Mouse (Mus musculus) macrophage (primary cell): ENCODE measurements around the gene Ano6. TPM values are rescaled to one million over a fixed set of nuclear protein-coding genes. Genes with fewer than 3 reads are reported as not detected.

Experiments used
- H3K27ac ChIP-seq: fragments of 350-480 bp; formaldehyde crosslinking; 2 replicates; pipeline ENCODE4 v1.9.0; 2021
- H3K36me3 ChIP-seq: fragments of 350-480 bp; formaldehyde crosslinking; 2 replicates; pipeline ENCODE4 v1.9.0; 2021; ENCODE audit errors: inconsistent target
- H3K4me3 ChIP-seq: fragments of 350-480 bp; formaldehyde crosslinking; 2 replicates; pipeline ENCODE4 v1.9.0; 2021; ENCODE audit errors: inconsistent target
- H3K79me2 ChIP-seq: fragments of 350-480 bp; formaldehyde crosslinking; 2 replicates; pipeline ENCODE4 v1.9.0; 2021; ENCODE audit errors: inconsistent target
- WGBS: methylation state at CpG from one replicate; pipeline ENCODE4 v1.1.7; 2026; ENCODE audit warnings: inconsistent platforms; ENCODE audit not compliant: missing documents; 5-methylcytosine and 5-hydroxymethylcytosine counted together
- polyA plus RNA-seq: library from polyadenylated mRNA; stranded (reverse); fragments of 250-400 nt; gene quantifications from 3 replicates; pipeline ENCODE4 v1.2.4, GENCODE M21; 2018; ENCODE audit warnings: inconsistent platforms

Gene Ano6
- polyA plus RNA-seq, 1 experiment from 2014 or later, result 124 TPM

GRCm38 (mm10) chr15:95758696-95759434, 31.8 kb upstream of the Ano6 start:
- Histone ChIP-seq H3K4me3 (no peak overlapping the region), H3K79me2 (no peaks in the 10 kb centered on the region), H3K27ac (no peak overlapping the region), H3K36me3 (no peaks in the 10 kb centered on the region)
- WGBS, result 87% methylated on average over 12 of the region's 12 CpGs

- WGBS, result 91% methylated on average over 6 of the region's 6 CpGs
- Histone ChIP-seq H3K4me3 (no peak overlapping the region), H3K79me2 (no peaks in the 10 kb centered on the region), H3K36me3 (no peaks in the 10 kb centered on the region), H3K27ac (no peak overlapping the region)
Observed at GRCm38 (mm10) chr15:95759857-95760256, 30.8 kb upstream of the Ano6 start.

GRCm38 (mm10) chr15:95761420-95761819, 29.2 kb upstream of the Ano6 start:
- Histone ChIP-seq H3K27ac (no peak overlapping the region), H3K4me3 (no peak overlapping the region), H3K79me2 (no peaks in the 10 kb centered on the region), H3K36me3 (no peaks in the 10 kb centered on the region)
- 97% methylated on average over 7 of the region's 7 CpGs for WGBS

GRCm38 (mm10) chr15:95762661-95763303, 27.9 kb upstream of the Ano6 start:
- WGBS, result 65% methylated on average over 9 of the region's 12 CpGs
- Histone ChIP-seq H3K79me2 (no peaks in the 10 kb centered on the region), H3K4me3 (no peak overlapping the region), H3K27ac (no peak overlapping the region), H3K36me3 (no peaks in the 10 kb centered on the region)

- whole genome bisulfite sequencing, result 59% methylated on average over 6 of the region's 6 CpGs
- no peak overlapping the region for H3K4me3 ChIP-seq
- no peaks in the 10 kb centered on the region for H3K79me2 ChIP-seq
- no peak overlapping the region for H3K27ac ChIP-seq
- no peaks in the 10 kb centered on the region for H3K36me3 ChIP-seq
Observed at GRCm38 (mm10) chr15:95763464-95763863, 27.2 kb upstream of the Ano6 start.

GRCm38 (mm10) chr15:95765271-95765670, 25.4 kb upstream of the Ano6 start:
- Histone ChIP-seq H3K79me2 (no peaks in the 10 kb centered on the region), H3K4me3 (no peak overlapping the region), H3K36me3 (no peaks in the 10 kb centered on the region), H3K27ac (no peak overlapping the region)
- WGBS, result over 99% methylated on average over 8 of the region's 8 CpGs

GRCm38 (mm10) chr15:95765936-95766335, 24.7 kb upstream of the Ano6 start:
- H3K79me2 ChIP-seq, result no peaks in the 10 kb centered on the region
- H3K4me3 ChIP-seq, result no peak overlapping the region
- no peaks in the 10 kb centered on the region for H3K36me3 ChIP-seq
- no peak overlapping the region for H3K27ac ChIP-seq
- WGBS, result 91% methylated on average over 6 of the region's 6 CpGs

- no peaks in the 10 kb centered on the region for H3K79me2 ChIP-seq
- no peaks in the 10 kb centered on the region for H3K36me3 ChIP-seq
- 88% methylated on average over 7 of the region's 7 CpGs for WGBS
- no peak overlapping the region for H3K27ac ChIP-seq
- no peak overlapping the region for H3K4me3 ChIP-seq
Observed at GRCm38 (mm10) chr15:95767825-95768224, 22.8 kb upstream of the Ano6 start.

- Histone ChIP-seq H3K4me3 (no peak overlapping the region), H3K79me2 (no peaks in the 10 kb centered on the region), H3K36me3 (no peaks in the 10 kb centered on the region), H3K27ac (no peak overlapping the region)
- WGBS, result 37% methylated on average over 5 of the region's 5 CpGs
Observed at GRCm38 (mm10) chr15:95768703-95769102, 21.9 kb upstream of the Ano6 start.

- 86% methylated on average over 4 of the region's 4 CpGs for WGBS
- H3K4me3 ChIP-seq, result no peak overlapping the region
- no peaks in the 10 kb centered on the region for H3K36me3 ChIP-seq
- H3K27ac ChIP-seq, result no peak overlapping the region
- H3K79me2 ChIP-seq, result no peaks in the 10 kb centered on the region
Observed at GRCm38 (mm10) chr15:95769576-95769975, 21.1 kb upstream of the Ano6 start.

GRCm38 (mm10) chr15:95770307-95770706, 20.3 kb upstream of the Ano6 start:
- no peaks in the 10 kb centered on the region for H3K36me3 ChIP-seq
- WGBS, result 93% methylated on average over 2 of the region's 2 CpGs
- H3K4me3 ChIP-seq, result no peak overlapping the region
- H3K79me2 ChIP-seq, result no peaks in the 10 kb centered on the region
- no peak overlapping the region for H3K27ac ChIP-seq

- Histone ChIP-seq H3K4me3 (no peak overlapping the region), H3K79me2 (no peaks in the 10 kb centered on the region), H3K36me3 (no peaks in the 10 kb centered on the region), H3K27ac (no peak overlapping the region)
- WGBS, result 80% methylated on average over 13 of the region's 13 CpGs
Observed at GRCm38 (mm10) chr15:95772374-95772773, 18.3 kb upstream of the Ano6 start.

GRCm38 (mm10) chr15:95772861-95773836, 17.5 kb upstream of the Ano6 start:
- H3K79me2 ChIP-seq, result no peaks in the 10 kb centered on the region
- no peak overlapping the region for H3K4me3 ChIP-seq
- 72% methylated on average over 14 of the region's 14 CpGs for WGBS
- no peaks in the 10 kb centered on the region for H3K36me3 ChIP-seq
- no peak overlapping the region for H3K27ac ChIP-seq

GRCm38 (mm10) chr15:95774197-95774596, 16.4 kb upstream of the Ano6 start:
- 98% methylated on average over 6 of the region's 6 CpGs for WGBS
- H3K4me3 ChIP-seq, result no peak overlapping the region

More at GRCm38 (mm10) chr15:95774197-95774596, 16.4 kb upstream of the Ano6 start:
- Histone ChIP-seq H3K36me3 (no peaks in the 10 kb centered on the region), H3K79me2 (no peaks in the 10 kb centered on the region), H3K27ac (no peak overlapping the region)
